Mouse (Mus musculus): ENCODE data around the gene Enoph1. TPM values are rescaled to one million over a fixed set of nuclear protein-coding genes. Genes with fewer than 3 reads are reported as not detected.
A peak's percentile ranks its signal among the peaks of the same experiment; 100 is the strongest.

Enoph1 gene
- total RNA-seq, 2 experiments from 2014 or later: 5.4 to 6.0 TPM

DNA sequence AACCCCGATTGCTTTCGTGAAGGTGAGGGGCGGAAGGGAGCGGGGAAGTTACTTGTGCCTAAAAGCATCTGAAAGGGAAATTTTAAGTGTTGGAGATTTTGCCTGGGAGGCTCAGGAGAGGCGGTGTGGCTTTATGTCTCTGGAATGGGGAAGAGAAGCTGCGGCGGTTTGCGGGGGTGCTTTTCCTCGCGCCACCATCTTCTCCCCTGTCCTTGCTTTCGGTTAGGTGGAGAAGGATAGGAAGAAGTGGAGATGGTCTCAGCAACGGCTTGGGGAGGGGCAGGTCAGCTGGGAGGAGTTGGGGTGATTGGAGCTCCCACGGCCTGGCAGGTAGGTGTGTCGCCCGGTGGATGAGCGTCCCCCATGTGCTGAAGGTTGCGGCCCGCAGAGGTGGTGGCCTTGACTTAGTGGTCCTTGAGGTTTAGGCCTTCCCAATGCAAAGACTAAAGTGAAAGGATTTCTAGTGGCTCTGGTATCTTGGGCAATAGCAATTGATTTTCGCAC, 548 bp downstream of the Enoph1 start:
- peak; percentile 19 for DNase-seq

- no peak for DNase-seq
These were observed 1.5 kb downstream of the Enoph1 start for GRCm38 (mm10) chr5:100041272-100041671.

DNA sequence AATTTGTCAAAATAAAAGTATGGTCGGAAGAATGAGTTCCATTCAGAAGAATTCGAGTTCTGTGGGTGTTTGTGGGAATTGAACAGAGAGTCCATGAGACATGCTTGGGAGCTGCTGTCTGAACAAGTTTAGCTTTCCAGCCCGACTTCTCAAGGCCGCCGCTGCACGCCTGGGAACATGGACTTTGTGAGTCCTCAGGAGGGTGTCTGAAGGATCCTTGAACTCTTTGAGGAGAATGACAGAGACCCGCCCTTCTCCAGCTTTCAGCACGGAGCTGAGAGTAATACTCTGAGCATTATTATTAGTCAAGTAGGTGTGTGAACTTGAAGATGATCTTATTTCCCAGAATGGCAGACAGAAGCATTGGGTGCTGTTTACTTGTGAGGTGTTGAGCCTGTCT, 2.7 kb downstream of the Enoph1 start:
- no peak for DNase-seq

DNA sequence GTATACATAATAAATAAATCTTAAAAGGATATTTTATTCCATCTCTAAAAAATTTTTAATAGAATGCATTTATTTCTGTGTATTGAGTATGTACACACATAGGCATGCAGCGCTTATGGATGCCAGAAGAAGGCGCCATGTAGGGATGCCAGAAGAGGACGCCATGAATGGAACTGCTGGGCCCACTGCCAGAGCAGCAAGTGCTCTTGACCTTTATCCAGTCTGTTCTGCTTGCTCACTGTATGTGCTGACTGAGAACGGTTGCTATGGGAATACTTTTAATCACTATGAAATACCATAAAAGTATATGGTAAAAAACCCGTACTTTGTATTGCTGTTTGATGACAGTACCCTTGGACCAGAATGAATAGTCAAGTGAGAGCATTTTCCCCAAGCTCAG, 3.6 kb downstream of the Enoph1 start:
- no peak for DNase-seq

DNA sequence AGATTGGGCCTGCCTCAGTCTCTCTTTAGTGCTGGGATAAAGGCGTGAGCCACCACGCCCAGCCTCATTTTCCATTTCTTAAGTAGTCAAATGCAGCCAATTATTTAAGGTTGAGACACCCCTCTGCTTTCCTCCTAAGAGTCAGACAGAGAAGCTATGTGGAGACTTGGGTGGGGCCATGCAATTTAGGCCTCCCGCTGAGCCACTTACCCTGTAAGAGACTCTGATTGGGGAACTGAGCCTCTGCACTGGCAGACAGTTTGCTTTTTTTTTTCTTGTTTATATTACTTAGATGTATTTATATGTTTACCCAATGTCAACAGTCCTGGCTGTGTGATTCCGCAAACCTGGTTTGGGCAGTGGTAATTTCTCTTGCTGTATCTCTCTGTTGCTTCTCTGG, 4.2 kb downstream of the Enoph1 start:
- no peak for DNase-seq

DNA sequence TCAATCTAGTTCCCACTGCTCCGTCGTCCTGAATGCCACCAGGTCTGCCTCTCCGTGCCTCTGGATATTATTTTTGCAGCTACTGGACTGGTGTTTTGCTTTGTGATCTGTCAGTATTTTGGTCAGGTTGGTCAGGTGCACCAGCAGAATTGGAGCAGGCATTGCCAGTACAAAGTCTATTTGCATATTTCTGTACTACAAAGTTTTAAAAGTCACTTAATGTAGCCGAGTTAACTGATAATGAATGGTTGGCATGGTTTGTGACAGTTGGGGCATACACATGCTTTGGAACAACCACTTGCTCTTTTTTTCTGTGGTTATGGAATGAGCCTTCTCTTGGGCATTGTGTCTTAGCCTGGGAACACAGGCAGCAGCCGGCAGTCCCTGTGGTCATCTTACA, 4.8 kb downstream of the Enoph1 start:
- no peak for DNase-seq

DNA sequence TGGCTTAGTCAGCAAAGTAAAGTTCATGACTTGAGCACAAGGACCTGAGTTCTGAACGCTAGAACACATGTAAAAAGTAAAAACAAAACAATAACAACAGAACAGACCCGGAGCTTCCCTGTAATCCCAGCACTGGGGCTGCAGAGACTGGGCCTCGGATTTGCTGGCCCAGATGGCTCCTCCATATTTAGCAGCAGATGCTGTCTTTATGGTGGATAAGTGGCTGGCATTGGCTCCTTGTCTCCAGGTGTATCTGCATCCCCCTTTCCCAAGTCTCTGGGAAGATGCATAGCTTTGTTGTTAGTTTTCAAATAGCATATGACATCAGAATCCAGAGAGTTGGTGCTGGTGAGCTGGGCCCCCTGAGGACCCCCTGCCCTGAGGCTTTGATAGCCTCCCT, 6.3 kb downstream of the Enoph1 start:
- no peak for DNase-seq

GRCm38 (mm10) chr5:100047143-100047640, 7.4 kb downstream of the Enoph1 start:
- DNase-seq: no peak

DNA sequence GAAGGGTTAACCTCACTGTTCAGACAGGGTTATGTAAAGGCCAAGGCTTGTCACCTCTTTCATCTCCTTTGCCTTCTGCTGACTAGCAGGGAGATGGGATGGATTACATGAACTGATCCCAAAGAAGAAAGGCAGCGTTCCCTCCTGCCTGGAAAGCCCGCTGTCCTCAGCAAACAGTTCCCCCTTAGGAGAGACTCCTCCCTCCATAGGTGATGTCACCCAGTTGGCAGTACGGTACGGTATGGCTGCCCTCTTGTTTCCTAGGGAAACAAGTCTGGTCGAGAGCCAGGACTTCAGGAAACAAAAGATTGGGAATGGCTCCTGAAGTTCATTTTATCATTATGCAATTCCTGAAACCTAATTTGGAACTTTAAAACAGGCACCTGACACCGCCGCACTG, 8.1 kb downstream of the Enoph1 start:
- no peak for DNase-seq

- DNase-seq: no peak
These were observed 10.1 kb downstream of the Enoph1 start for GRCm38 (mm10) chr5:100049904-100050303.

DNA sequence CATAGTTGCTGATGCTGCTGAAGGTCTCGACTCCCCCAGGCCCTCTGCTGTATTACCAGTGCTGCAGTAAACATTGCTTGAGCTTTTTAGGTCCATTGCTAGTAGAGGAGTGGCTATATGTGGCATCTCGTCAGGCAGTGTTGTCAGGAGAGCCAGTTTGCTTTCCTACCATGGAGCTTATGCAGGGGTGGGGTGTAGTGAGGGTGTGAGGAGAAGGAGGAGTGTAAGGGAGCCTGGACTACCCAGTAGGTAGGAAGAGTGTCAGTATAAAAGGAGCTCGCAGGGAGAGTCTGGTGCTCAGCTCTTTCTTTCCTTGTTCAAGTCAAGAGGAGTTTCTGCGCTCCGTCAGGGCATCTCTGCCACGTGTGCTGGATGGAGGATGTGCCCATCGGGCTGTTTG, 12.9 kb downstream of the Enoph1 start:
- DNase-seq: no peak

GRCm38 (mm10) chr5:100054807-100055547, 15.2 kb downstream of the Enoph1 start:
- no peak for DNase-seq

- no peak for DNase-seq
These were observed 16.1 kb downstream of the Enoph1 start for GRCm38 (mm10) chr5:100055866-100056369.

- DNase-seq: no peak
These were observed 17.9 kb downstream of the Enoph1 start for GRCm38 (mm10) chr5:100057461-100058209.

DNA sequence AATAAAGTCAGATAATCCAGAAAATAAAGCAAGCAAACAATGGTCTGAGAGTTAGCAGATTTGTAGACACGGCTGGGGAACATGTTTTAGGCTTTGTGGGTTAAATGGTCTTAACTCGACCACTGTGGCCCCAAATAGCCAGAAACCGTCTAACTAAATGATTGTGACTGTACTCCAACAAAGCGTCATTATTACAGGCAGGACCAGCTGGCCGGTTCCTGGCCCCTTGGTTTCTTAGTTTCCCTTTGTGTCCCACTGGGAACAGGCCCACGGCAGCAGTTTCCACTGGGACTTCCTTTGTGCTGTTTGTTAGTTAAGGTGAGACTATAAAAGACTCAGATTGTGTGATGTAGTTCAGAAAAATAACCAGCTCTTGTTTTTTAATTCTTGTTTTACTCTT, 18.9 kb downstream of the Enoph1 start:
- DNase-seq: no peak

- no peak for DNase-seq
These were observed 19.5 kb downstream of the Enoph1 start for GRCm38 (mm10) chr5:100059326-100059725.

DNA sequence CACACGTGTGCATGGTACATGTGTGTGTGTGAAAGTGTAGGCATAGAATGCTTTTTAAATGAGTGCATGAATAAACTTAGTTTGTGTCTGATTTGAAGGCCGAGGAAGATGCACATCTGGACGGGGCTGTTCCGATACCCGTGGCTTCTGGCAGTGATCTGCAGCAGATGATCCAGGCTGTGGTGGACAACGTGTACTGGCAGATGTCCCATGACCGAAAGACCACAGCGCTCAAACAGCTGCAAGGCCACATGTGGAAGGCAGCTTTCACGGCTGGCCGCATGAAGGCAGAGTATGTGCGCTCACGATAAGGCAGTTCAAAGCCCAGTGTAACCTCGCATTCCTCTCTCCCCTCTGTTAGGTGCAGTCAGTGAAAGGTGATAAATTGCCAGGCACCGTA, 21.1 kb downstream of the Enoph1 start:
- DNase-seq: no peak

DNA sequence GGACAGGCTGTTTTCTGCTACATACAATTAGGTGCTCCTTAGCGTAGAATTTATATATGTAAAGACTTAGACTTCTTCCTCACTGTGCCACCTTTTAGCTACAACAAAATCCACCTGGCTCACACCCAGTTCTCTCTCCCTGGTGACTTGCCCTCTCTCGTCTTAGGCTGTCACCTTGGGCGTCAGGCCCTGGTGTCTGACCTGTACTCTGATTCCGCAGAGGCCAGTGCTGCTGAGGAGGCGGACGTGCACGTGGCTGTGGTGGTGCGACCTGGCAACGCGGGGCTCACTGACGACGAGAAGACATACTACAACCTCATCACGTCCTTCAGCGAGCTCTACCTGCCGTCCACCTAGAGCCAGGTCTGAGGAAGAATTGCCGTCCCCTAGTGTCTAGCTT, 27.8 kb downstream of the Enoph1 start:
- no peak for DNase-seq

DNA sequence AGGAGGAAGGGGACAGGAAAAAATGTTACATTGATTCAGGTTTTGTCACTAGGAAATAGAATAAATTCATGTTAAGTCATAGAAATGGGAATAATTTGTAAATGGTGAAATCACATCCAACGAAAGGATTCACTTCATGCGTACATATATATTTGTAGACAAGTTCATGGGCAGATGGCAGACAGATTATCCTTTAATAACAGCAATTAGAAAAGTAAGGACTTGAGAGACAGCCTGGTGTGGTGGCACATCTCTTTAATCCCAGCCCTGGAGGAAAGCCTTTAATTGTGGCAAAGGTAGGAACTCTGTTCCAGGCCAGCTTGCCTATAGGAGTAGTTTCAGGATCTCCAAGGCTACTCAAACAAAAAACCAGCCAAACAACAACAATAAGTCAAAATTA, 29.7 kb downstream of the Enoph1 start:
- no peak for DNase-seq

- peak; percentile 57 for DNase-seq
These were observed 30.5 kb downstream of the Enoph1 start for GRCm38 (mm10) chr5:100070255-100070654.

GRCm38 (mm10) chr5:100071541-100071940, 31.8 kb downstream of the Enoph1 start:
- no peak for DNase-seq

GRCm38 (mm10) chr5:100072557-100072956, 32.8 kb downstream of the Enoph1 start:
- no peak for DNase-seq

DNA sequence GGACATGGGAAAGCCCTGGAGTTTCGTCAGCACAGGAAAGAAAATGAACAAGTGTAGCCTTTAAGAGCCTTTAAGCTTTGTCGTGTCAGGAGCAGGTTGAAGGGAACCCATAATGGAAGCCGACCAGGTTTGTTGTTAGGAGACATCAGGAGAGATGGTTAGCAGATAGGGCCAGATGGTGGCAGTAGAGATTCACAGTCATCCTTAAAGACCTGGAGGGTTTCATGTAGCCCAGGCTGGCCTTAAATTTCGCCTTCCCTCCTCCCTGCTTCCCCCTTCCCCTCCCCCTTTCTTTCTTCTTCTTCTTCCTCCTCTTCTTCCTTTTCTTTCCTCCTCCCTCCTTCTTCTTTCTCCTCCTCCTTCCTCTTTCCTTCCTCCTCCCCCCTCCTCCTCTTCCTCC, 34.8 kb downstream of the Enoph1 start:
- DNase-seq: no peak
